Mouse (Mus musculus) bone marrow macrophage, adult 2 months (primary cell): ENCODE measurements around the gene Jmjd1c. TPM values are rescaled to one million over a fixed set of nuclear protein-coding genes. Genes with fewer than 3 reads are reported as not detected.

Experiments used
- H3K27ac ChIP-seq: 2 replicates; pipeline ENCODE4 v1.5.1; 2012; ENCODE audit warnings: low read depth, low read length; ENCODE audit not compliant: insufficient read depth
- H3K4me1 ChIP-seq: 2 replicates; pipeline ENCODE4 v1.6.1; 2012; ENCODE audit warnings: low read length; ENCODE audit not compliant: control insufficient read depth, insufficient read depth
- H3K4me3 ChIP-seq: 2 replicates; pipeline ENCODE4 v1.5.1; 2012; ENCODE audit warnings: mild to moderate bottlenecking, low read length, moderate library complexity; ENCODE audit not compliant: insufficient read depth
- CTCF ChIP-seq: IDR thresholded peaks from 2 replicates; pipeline ENCODE4 v1.5.1; 2012; ENCODE audit warnings: low read depth, mild to moderate bottlenecking, low read length, moderate library complexity
- POLR2A ChIP-seq: IDR thresholded peaks from 2 replicates; pipeline ENCODE4 v1.6.1; 2012; ENCODE audit warnings: mild to moderate bottlenecking, low read depth, low read length, borderline replicate concordance
- polyA plus RNA-seq: library from polyadenylated mRNA; stranded (reverse); fragments of >200 nt; gene quantifications from 2 replicates; pipeline ENCODE4 v1.2.4, GENCODE M21; 2012; ENCODE audit not compliant: missing spikeins, insufficient read depth, insufficient read length

The Jmjd1c gene
- polyA plus RNA-seq, 1 experiment: 69.2 TPM

- no peak overlapping the region for H3K4me3 ChIP-seq
- H3K27ac ChIP-seq: no peak overlapping the region
- peaks cover 9% of the 10 kb centered on the region for H3K4me1 ChIP-seq
- no peak for TF ChIP-seq CTCF
- no peak for TF ChIP-seq POLR2A
These were observed 38.7 kb upstream of the Jmjd1c start for GRCm38 (mm10) chr10:67057208-67057607.

- H3K4me3 ChIP-seq: no peak overlapping the region
- H3K4me1 ChIP-seq: peaks cover 7% of the 10 kb centered on the region
- H3K27ac ChIP-seq: no peak overlapping the region
- TF ChIP-seq CTCF: no peak
- TF ChIP-seq POLR2A: no peak
These were observed 38.2 kb upstream of the Jmjd1c start for GRCm38 (mm10) chr10:67057696-67058095.

GRCm38 (mm10) chr10:67058297-67058696 lies 37.6 kb upstream of the Jmjd1c start:
- TF ChIP-seq CTCF (no peak), POLR2A (no peak)
- H3K4me3 ChIP-seq: no peak overlapping the region
- peaks cover 7% of the 10 kb centered on the region for H3K4me1 ChIP-seq
- H3K27ac ChIP-seq: no peak overlapping the region

- Histone ChIP-seq H3K4me3 (no peak overlapping the region), H3K4me1 (peaks cover 3% of the 10 kb centered on the region), H3K27ac (no peak overlapping the region)
- TF ChIP-seq POLR2A: no peak
- TF ChIP-seq CTCF: no peak
These were observed 37.2 kb upstream of the Jmjd1c start for GRCm38 (mm10) chr10:67058702-67059101.

GRCm38 (mm10) chr10:67061367-67061801 lies 34.5 kb upstream of the Jmjd1c start:
- Histone ChIP-seq H3K4me3 (no peak overlapping the region), H3K27ac (no peak overlapping the region), H3K4me1 (peaks cover 7% of the 10 kb centered on the region)
- TF ChIP-seq POLR2A (no peak), CTCF (no peak)

GRCm38 (mm10) chr10:67061823-67062222 lies 34.1 kb upstream of the Jmjd1c start:
- H3K4me1 ChIP-seq: peaks cover 10% of the 10 kb centered on the region
- no peak overlapping the region for H3K4me3 ChIP-seq
- no peak overlapping the region for H3K27ac ChIP-seq
- no peak for TF ChIP-seq POLR2A
- no peak for TF ChIP-seq CTCF

GRCm38 (mm10) chr10:67065277-67065887 lies 30.5 kb upstream of the Jmjd1c start:
- Histone ChIP-seq H3K27ac (no peak overlapping the region), H3K4me1 (peaks cover 15% of the 10 kb centered on the region), H3K4me3 (no peak overlapping the region)
- no peak for TF ChIP-seq CTCF
- no peak for TF ChIP-seq POLR2A

- Histone ChIP-seq H3K4me1 (peaks cover 15% of the 10 kb centered on the region), H3K4me3 (no peak overlapping the region), H3K27ac (no peak overlapping the region)
- no peak for TF ChIP-seq POLR2A
- TF ChIP-seq CTCF: no peak
These were observed 30.0 kb upstream of the Jmjd1c start for GRCm38 (mm10) chr10:67065927-67066326.

GRCm38 (mm10) chr10:67066421-67066820 lies 29.5 kb upstream of the Jmjd1c start:
- Histone ChIP-seq H3K4me1 (peaks cover 19% of the 10 kb centered on the region), H3K27ac (no peak overlapping the region), H3K4me3 (no peak overlapping the region)
- no peak for TF ChIP-seq POLR2A
- TF ChIP-seq CTCF: no peak

- Histone ChIP-seq H3K4me1 (peaks cover 36% of the 10 kb centered on the region), H3K27ac (no peak overlapping the region), H3K4me3 (no peak overlapping the region)
- TF ChIP-seq POLR2A (no peak), CTCF (no peak)
These were observed 26.9 kb upstream of the Jmjd1c start for GRCm38 (mm10) chr10:67069013-67069412.

- peak overlapping the region; percentile 31 for H3K4me3 ChIP-seq
These were observed 24.5 kb upstream of the Jmjd1c start for GRCm38 (mm10) chr10:67071389-67071788.

More at GRCm38 (mm10) chr10:67071389-67071788, 24.5 kb upstream of the Jmjd1c start:
- TF ChIP-seq CTCF (no peak), POLR2A (no peak)
- peaks cover 33% of the 10 kb centered on the region for H3K4me1 ChIP-seq
- peak overlapping the region; percentile 63 for H3K27ac ChIP-seq
